Mouse (Mus musculus) liver, embryonic 12.5 days (tissue): ENCODE data around the gene Ttll4. TPM values are rescaled to one million over a fixed set of nuclear protein-coding genes. Genes with fewer than 3 reads are reported as not detected.

ENCODE experiments used
- polyA plus RNA-seq: library from polyadenylated mRNA; unstranded; fragments of >200 nt; fragmentation: Nextera tagmentation; extraction: Ambion mirVana; gene quantifications from 2 replicates; pipeline ENCODE4 v1.2.1, GENCODE M21; 2016

Ttll4 gene
- polyA plus RNA-seq, 1 experiment from 2014 or later: 15.4 TPM

Other genes starting within 250 kb of the Ttll4 start
- gene Cnot9, start 155.7 kb upstream of the Ttll4 start, polyA plus RNA-seq: 51.6 and 52.4 TPM in 2 replicates
- 0.12 and 0.14 TPM in 2 replicates for gene Plcd4, start 118.9 kb upstream of the Ttll4 start, polyA plus RNA-seq
- gene Usp37, start 117.5 kb upstream of the Ttll4 start, polyA plus RNA-seq: 19.2 and 19.9 TPM in 2 replicates
- 3.8 and 3.9 TPM in 2 replicates for gene Zfp142, start 73.5 kb upstream of the Ttll4 start, polyA plus RNA-seq
- 16.2 and 16.3 TPM in 2 replicates for gene Bcs1l, start 73.5 kb upstream of the Ttll4 start, polyA plus RNA-seq
- 14.7 and 15.9 TPM in 2 replicates for gene Rnf25, start 60.3 kb upstream of the Ttll4 start, polyA plus RNA-seq
- 0.75 and 1.2 TPM in 2 replicates for gene Stk36, start 60.3 kb upstream of the Ttll4 start, polyA plus RNA-seq
- 2.3 and 2.8 TPM in 2 replicates for gene Cyp27a1, start 51.8 kb downstream of the Ttll4 start, polyA plus RNA-seq
- gene Prkag3, start 87.5 kb downstream of the Ttll4 start, polyA plus RNA-seq: 0.13 TPM in 1 of 2 replicates, not detected in the other
- 0.13 and 0.86 TPM in 2 replicates for gene Wnt6, start 110.1 kb downstream of the Ttll4 start, polyA plus RNA-seq
- not detected in 2 replicates for gene Wnt10a, start 129.8 kb downstream of the Ttll4 start, polyA plus RNA-seq
- gene Cdk5r2, start 193.2 kb downstream of the Ttll4 start, polyA plus RNA-seq: not detected in 2 replicates
- 0.29 and 0.36 TPM in 2 replicates for gene Fev, start 223.7 kb downstream of the Ttll4 start, polyA plus RNA-seq
- not detected in 2 replicates for gene Cryba2, start 231.4 kb downstream of the Ttll4 start, polyA plus RNA-seq